Mouse (Mus musculus) yolk sac, embryonic 10.5 days (tissue): Measurements from ENCODE around the gene Sytl1.

Source experiments
- DNase-seq: peaks from one replicate; pipeline ENCODE4 v3.0.0-alpha.2; 2017; ENCODE audit warnings: low spot score

The Sytl1 gene

GRCm38 (mm10) chr4:133211751-133212561 is 51.0 kb downstream of the Sytl1 start, which contains the start of the genes Cd164l2 and Gpr3:
Gene Cd164l2 (plus strand): TSS chr4:133212131.
Gene Gpr3 (minus strand): TSS chr4:133212536.
- DNase-seq: no peak

- DNase-seq: no peak
Measured at GRCm38 (mm10) chr4:133210788-133211390, 52.0 kb downstream of the Sytl1 start.

GRCm38 (mm10) chr4:133210023-133210787 is 52.7 kb downstream of the Sytl1 start:
- no peak for DNase-seq

GRCm38 (mm10) chr4:133209366-133209765 is 53.5 kb downstream of the Sytl1 start:
- DNase-seq: peak; percentile 39

- DNase-seq: no peak
Measured at GRCm38 (mm10) chr4:133204379-133204778, 58.5 kb downstream of the Sytl1 start.

GRCm38 (mm10) chr4:133203591-133203990 is 59.3 kb downstream of the Sytl1 start:
- no peak for DNase-seq
